Mouse (Mus musculus) retina, postnatal 7 days (tissue): ENCODE data around the gene Kif16b.

Source experiments
- DNase-seq: peaks from one replicate; pipeline ENCODE4 v3.0.0-alpha.2; 2012; ENCODE audit warnings: low read depth, low spot score

Kif16b gene

DNA sequence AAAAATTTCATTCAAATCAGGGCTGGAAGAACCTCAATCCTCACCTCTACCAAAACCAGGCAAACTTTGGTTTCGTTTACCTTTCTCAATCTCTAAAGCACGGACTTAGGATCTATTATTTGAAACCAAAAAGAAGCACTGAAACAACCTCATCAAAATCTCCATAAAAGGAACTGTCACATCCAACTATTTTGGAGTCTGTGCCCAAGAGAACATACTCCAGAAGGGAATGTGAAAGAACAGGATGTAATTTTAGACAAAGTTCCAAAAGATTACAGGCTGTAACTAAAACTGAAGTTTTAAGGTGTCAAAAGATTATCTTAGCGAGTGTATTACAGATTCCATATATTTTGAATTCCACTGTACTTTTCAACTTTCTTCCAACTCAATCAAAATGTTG, 232.9 kb downstream of the Kif16b start:
- DNase-seq: no peak

DNA sequence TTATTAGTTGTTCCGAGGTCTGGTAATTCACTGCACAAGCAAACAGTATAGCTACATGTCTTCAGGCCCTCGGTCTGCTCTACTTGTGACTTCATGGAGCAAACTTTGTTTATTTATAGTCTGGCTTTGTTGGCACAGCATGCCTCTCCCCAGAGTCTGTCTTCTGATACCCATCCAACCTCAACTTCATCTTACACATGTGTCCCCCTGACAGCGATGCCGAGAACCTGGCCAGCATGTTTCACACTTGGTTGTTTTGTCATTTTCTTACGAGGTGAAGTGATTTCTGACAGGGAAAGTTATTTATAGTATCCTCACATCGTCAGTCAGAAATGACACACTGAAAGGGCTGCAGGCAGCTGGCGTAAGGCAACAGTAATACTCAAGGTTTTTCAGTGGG, 249.7 kb downstream of the Kif16b start:
- DNase-seq: no peak

DNA sequence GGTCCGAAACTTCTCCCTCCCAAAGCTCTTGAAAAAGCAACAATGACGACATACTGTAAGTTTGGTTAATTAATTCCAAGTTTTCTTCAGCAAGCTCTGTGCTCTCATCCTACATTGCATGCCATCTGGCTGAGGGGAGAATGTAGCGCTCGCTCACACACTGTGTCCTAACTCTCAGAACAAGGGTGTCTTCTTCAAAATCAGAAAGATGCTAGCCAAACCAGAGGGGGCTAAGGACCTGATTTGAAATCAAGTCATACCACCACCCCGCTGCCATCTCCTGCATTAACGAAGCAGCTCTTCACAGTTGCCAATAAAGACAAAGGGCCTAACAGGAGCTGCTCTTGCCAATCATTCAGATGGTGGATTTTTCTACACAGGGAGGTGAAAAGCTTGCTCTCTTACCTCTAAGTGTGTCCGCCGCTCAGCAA, 253.3 kb downstream of the Kif16b start:
- no peak for DNase-seq

GRCm38 (mm10) chr2:142646863-142647262, 254.5 kb downstream of the Kif16b start:
- DNase-seq: no peak

- no peak for DNase-seq
Measured at GRCm38 (mm10) chr2:142641766-142642165, 259.6 kb downstream of the Kif16b start.

DNA sequence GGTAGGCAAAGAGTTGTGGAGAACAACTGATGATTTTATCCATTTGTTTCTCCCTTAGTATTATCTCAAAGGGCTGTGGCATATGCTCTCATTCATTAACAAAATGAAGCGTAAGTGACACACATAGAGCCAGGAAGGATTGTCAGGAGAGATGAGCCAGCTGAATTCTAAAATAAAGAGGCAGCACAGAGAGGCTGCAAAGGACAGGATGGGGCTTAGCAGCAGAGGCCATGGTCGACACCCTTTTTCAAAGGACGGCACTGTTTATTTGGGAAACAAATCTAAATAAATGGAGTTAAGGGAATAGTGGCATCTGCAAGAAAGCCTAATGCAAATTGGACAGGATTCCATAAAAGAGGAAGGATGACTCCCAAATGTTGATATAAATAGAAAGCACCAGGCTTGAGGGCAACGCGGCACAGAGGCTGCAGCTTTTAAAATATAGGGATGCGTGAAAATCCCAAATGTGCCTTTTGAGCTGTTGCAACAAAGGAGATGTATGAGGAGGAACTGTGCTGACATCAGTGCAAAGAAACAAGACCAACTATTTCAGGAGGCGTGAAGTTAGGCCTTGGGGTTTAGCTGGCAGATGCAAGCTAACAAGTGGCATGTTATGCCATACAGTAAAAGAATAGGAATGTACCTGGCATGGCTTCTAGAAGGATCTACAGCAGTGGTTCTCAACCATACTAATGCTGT, 265.6 kb downstream of the Kif16b start:
- no peak for DNase-seq

DNA sequence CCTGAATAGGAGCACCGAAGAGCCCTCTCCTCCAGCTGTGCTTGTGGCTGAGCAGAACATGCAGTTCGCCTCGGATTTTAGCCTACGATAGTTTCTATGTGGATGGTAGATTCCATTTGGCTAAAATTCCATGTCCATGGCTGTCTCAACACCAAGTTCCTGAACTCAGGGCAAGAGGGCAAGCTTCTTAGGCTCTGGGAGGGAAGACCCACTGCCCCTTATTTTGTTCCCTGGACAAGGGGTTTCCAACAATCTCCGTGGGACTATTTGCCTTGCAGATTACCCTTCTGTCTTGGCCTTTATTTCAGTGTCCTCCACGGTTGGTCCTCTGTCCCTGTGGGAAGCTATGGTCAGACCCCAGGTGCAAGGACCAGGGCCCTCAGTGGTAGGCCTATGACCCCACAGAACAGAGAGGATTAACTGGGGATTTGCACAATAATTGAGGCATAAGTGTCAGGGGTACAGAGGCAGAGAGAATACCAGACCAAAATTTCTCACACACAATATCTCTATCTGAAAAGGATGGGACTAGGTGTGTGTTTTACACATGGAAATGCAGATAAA, 267.3 kb downstream of the Kif16b start:
- DNase-seq: no peak

DNA sequence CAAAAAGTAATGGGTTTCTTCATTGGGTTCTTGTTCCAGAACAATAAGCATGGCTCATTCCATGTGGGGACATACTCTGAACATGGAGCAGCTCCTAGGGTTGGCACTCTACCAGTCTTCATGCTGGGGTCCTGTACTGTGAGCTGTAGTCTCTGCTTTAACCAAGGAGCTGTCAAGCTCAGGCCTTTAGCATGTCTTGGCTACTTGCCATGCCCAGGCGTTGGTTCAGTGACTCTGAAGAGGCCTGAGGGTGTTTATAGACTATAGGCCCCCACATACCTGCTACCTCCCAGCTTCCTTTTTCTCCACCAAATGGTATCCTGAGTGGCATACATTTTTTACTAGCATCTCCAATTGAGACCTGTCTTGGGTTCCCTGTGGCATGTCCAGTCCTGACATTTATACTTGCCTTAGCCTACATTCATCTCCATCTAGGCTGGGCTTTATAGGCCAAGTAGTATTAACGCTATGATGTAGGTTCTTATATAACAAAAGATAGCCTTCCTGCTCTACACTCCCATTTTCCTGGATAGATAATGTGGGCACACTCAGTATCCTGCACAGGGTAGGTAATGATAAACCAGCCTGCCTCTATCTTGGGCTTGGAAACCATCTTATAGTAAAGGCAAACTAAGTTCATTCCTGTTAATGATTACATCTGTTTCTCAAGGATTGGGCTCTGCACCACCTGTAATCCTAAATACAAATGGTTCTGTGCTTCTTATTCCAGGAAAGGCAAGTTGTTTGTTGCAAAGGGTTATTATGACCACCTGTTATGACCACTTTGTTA, 271.6 kb downstream of the Kif16b start:
- DNase-seq: no peak

GRCm38 (mm10) chr2:142625756-142626155, 275.6 kb downstream of the Kif16b start:
- no peak for DNase-seq

DNA sequence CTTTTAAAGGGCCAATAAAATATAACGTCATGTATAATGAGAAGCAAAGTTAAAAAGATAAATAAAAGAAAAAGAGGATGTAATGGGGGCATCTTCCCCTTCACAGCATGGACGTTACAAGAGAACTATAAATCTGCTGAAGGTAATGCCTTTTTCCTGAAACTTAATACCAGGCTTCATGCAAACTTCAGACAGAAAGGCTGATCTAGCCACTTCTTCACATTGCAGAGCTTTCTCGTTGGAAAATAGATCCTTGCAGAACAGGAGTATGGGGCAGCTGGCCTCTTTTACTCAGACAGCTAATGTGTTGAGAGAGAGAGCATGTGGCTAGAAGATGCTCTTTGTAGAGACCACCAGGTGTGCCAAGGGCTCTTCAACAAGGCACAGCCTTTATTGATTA, 276.2 kb downstream of the Kif16b start:
- DNase-seq: no peak

GRCm38 (mm10) chr2:142624254-142624653, 277.1 kb downstream of the Kif16b start:
- no peak for DNase-seq

GRCm38 (mm10) chr2:142621152-142621551, 280.2 kb downstream of the Kif16b start:
- no peak for DNase-seq

DNA sequence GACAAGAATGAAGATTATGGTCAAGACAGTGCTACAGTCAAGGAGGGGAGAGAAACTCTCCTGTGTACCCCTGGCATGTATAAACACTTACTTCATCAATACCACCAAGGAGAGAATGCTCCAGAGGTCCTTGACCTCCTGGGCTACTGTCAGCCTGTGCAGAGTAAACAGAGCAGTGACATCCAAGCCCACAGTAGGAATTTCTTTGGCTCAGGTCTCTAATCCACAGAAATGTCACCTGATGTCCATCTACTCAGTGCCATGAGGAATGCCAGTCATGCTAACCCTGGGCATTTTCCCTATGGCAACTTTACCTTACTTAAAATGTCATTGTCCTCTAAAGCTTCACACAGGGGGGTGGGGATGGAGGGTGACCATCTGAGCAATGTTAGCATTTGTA, 281.4 kb downstream of the Kif16b start:
- no peak for DNase-seq

DNA sequence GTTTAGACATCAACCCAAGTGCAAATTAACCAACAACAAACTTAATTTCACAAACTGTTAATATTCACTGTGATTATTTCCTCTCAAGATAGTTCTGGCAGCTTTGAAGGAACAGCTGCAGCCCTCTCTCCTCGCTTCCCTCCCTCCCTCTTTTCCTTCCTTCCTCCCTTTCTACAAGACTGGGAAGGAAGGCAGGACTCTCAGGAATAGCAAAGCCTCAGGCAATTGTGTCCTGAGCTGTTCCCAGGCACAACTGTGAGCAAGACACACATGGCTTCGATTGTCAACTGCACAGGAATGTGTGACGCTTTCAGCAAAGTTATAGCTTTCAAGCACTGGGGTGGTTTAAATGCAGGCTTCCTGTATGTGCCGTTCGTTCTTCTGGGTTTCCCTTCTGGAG, 286.8 kb downstream of the Kif16b start:
- no peak for DNase-seq

DNA sequence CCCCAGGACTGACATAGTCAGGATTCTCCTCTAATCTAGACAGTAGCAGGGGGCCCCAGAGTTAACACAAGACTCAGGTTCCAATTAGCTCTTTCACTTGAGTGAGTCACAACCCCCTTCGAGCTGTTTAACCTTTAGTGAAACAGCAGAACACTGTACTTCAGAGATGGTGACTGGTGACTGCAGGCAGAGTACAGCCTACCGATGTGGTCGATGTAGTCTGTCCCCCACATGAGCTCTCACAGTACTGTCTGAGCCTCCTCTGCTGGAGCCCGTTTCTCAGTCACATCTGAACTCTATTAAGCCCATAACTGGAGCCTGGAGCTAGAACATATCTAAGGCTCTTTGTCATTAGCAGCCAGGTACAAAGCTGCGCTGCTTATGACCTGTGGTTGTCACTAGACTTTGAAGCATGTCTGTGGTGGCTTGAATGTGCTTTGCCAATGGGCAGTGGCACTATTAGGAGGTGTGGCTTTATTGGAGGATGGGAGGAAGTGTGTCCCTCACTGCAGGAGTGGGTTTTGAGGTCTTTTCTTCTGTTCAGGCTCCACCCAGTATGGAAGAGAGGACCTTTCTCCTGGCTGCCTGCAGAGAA, 288.9 kb downstream of the Kif16b start:
- no peak for DNase-seq

GRCm38 (mm10) chr2:142611113-142611512, 290.2 kb downstream of the Kif16b start:
- DNase-seq: no peak

DNA sequence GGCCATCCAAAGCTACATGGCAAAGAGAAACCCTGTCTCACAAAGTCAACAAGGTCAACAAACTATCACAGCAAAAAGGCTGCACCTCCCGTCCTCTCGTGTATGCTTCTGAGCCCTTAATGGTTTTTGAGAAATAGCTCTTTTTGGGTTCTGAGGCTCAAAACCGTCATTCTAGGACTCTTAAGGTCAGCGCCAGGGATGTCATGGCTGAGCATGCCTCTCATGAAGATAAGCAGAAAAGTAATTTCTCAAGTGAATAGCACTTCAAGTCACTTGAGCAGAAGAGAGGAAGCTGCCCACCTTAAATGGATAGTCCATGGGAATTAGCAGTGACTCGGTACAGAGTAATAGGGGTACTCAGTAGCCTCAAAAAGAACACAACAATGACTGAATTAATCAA, 291.1 kb downstream of the Kif16b start:
- DNase-seq: no peak

DNA sequence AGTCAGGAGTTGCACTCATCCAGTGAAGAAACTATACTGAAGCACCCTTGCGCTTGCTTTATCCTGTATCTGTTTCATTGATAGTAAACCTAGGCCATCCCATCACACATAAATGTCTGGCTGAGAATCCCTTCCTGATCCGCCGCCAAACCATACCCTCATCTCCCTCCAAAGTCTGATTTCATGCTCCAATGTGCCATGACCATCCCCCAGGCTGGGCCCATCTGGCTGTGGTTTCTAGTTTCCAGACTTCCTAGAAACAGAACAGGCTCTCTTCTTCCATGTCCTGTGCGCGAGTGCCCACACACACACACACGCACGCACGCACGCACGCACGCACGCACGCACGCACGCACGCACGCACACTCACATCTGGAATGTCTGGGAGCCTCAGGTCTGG, 292.6 kb downstream of the Kif16b start:
- no peak for DNase-seq

DNA sequence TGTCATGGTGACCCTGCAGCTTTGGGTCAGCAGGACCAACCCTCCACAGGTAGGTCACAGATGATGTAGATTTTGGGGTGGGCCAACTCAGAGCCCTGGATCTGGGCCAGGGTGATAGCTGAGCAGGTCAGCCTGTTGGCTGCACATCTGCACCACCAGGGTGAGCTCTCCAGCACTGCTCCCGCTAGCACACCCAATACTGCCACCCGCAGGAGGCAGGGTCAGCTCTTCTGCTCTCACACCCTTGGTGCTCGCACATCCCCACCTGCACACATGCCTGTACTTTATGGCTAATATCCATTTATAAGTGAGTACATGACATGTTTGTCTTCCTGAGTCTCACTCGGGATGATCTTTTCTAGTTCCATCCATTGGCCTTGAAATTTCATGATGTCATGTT, 296.6 kb downstream of the Kif16b start:
- DNase-seq: no peak

DNA sequence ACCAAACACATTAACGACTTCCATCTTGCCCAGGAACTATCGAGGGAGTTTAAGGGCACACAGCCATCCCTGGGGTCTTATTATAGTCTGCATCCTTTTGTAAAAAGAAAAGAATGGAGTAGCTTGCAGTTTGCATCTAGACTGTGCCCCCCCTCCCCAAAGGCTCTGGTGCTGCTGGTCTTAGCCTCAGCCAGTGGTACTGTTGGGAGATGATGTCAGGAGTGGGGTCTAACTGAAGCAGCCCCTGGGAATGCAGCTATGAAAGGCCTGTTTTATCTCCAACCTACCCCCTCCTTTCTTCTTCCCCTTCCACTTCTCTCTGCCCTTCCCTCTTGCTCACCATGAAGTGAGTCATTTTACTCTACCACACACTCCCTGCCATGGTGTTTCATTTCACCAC, 298.1 kb downstream of the Kif16b start:
- DNase-seq: no peak

DNA sequence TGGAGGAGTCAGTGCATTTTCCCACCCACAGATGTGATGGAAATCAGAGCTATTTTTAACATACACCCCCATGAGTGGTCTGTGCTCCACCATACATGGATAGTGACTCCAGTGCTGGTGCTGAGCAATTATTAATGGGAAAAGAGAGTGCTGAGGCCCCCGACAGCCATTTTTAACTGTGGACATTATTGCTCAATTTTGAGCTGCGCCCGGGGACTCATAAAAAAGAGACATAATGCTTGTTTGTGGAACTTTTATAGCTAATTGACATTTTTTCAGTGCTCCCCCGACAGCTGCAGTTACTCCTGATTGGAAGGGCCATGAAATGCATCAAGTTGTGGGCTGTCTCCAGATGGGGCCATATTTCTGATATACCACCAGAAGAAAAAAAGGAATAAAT, 302.1 kb downstream of the Kif16b start:
- no peak for DNase-seq
